Mouse (Mus musculus): ENCODE results near the gene Car9. TPM values are rescaled to one million over a fixed set of nuclear protein-coding genes. Genes with fewer than 3 reads are reported as not detected.
A peak's percentile ranks its signal among the peaks of the same experiment; 100 is the strongest.

Car9 gene
- polyA plus RNA-seq, 1 experiment from 2014 or later, result 0.87 TPM

DNA sequence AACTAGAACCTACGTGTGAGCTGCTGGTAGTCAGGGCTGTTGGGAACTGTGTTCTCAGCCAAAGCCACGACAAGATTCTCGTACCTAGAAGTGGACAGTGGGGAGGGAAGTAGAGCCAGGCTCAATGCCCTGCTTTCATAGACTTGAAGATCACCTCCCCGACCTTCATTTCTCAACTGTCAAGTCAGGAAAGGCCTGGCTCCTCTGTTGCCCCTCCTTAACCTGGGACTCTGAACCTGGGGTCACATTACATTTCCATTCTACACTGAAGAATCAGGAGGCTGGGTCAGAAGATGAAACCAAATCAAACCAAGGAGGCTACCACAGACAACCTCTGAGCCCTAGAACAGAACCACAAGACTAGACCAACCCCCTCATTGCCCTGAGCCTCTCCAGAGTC is 8.8 kb upstream of the Car9 start:
- no peaks in the 10 kb centered on the region; the same call in 1 of the 2 replicates for H3K27me3 ChIP-seq (ENCODE audit: control insufficient read depth, insufficient read depth, low read length)
- no peak for ATAC-seq (replicated peaks; ENCODE audit: low FRiP score)

DNA sequence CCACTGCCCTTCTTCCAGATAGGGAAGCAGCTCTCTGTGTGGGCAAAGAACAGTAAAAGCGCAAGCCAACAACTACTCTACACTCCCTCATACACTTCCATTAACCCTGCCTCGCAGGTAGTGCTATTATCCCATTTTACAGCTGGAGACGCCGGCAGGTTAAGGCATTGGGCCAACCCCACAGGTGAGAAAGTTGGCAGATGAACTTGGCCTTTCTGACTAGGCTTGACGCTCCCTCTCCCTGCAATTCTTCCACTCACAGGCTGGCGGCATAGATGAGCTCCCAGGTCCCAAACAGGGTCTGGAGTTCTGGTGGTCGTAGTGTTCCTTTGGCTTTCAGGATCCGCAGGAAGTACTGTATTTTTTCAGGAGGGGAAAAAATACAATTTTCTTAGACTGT is 7.8 kb upstream of the Car9 start:
- peak overlapping the region; percentile 69 for H3K4me2 ChIP-seq (ENCODE audit: low read depth, low read length, severe bottlenecking)
- 13% methylated on average over 8 of the region's 8 CpGs for WGBS
- H3K9me3 ChIP-seq (ENCODE audit: control insufficient read depth, low read length), result no peaks in the 10 kb centered on the region
- DNase-seq (ENCODE audit: low spot score) (peak; percentile 75), ATAC-seq (replicated peaks; ENCODE audit: low FRiP score) (peak; percentile 38)
- no peak overlapping the region for H3K27ac ChIP-seq (ENCODE audit: low read depth, low read length)
- peaks cover 2% of the 10 kb centered on the region; the same call in 1 of the 2 replicates for H3K36me3 ChIP-seq (ENCODE audit: control insufficient read depth, insufficient read depth, low read length)
- peak overlapping the region; percentile 72 for H3K9ac ChIP-seq (ENCODE audit: low read length)
- H3K4me1 ChIP-seq (replicated peaks; ENCODE audit: control insufficient read depth, insufficient read depth, low read length), result peaks cover 19% of the 10 kb centered on the region; the same call in 1 of the 2 replicates
- H3K4me3 ChIP-seq (ENCODE audit: low read depth, low read length), result peak overlapping the region; percentile 54
- H3K27me3 ChIP-seq (ENCODE audit: control insufficient read depth, insufficient read depth, low read length), result no peaks in the 10 kb centered on the region; the same call in 1 of the 2 replicates

More for the DNA sequence above, 8.8 kb upstream of the Car9 start:
- Histone ChIP-seq H3K36me3 (ENCODE audit: control insufficient read depth, insufficient read depth, low read length) (peaks cover 2% of the 10 kb centered on the region; the same call in 1 of the 2 replicates), H3K27ac (ENCODE audit: low read depth, low read length) (no peak overlapping the region), H3K9me3 (ENCODE audit: control insufficient read depth, low read length) (no peaks in the 10 kb centered on the region), H3K4me2 (ENCODE audit: low read depth, low read length, severe bottlenecking) (peak overlapping the region; percentile 69), H3K9ac (ENCODE audit: low read length) (peak overlapping the region; percentile 72), H3K4me3 (ENCODE audit: low read depth, low read length) (peak overlapping the region; percentile 54; the same call in 1 of the 2 replicates), H3K4me1 (replicated peaks; ENCODE audit: control insufficient read depth, insufficient read depth, low read length) (peaks cover 20% of the 10 kb centered on the region; the same call in 1 of the 2 replicates)
- 85% methylated on average over 4 of the region's 4 CpGs for WGBS
- DNase-seq (ENCODE audit: low spot score), result no peak

DNA sequence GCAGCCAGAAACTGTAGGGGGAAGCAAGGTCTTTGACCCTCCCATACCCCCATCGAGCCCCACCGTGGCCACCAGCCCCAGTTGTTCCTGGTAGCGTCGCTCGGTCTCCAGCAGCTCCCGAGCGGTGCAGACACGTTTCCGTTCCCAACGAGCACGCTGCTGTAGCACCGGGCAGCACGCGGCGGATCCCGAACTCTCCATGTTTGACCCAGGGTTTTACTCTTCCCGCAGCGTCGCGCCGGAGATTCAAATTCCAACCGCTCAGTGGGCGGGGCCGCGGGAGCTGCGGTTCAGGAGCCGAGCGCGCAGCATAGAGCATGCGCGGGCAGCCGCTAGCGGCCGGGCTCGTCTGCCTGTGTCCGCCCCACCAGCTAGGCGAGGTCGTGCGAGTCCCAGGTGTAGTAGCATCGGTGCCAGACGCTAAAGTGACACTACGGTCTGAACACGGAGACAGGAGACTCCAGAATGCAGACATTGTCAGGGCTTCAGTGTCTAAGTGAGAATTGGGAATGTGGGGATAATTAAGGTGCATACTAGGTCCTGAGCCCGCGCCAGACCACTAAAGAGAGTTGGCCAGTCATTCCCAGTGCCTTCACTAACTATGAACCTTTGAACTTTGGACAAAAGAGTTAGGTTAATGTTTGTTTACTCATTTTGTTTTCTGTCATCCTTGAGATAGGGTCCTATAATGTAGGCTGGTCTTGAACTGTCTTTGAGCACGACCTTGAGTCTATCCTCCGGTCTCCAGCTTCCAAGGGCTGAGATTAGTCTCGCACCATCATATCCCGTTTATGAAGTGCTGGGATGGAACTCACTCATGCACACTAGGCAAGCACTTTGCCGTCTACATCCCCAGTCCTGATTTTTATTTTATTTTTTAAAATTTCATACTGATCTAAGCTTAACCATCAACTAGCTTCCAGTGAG is 7.1 kb upstream of the Car9 start, which contains the start of gene Arhgef39:
Gene Arhgef39, minus strand, starts transcription at position 289 of the 927 bp plus-strand sequence.
- peak within 1 kb of the TSS; percentile 72 for H3K9ac ChIP-seq (ENCODE audit: low read length)
- DNase-seq (ENCODE audit: low spot score) (peak; percentile 91), ATAC-seq (replicated peaks; ENCODE audit: low FRiP score) (peak; percentile 91)
- H3K27ac ChIP-seq (ENCODE audit: low read depth, low read length), result no peak within 1 kb of the TSS
- WGBS, result 7% methylated on average over 50 of the region's 50 CpGs
- H3K9me3 ChIP-seq (ENCODE audit: control insufficient read depth, low read length), result no peaks in the 10 kb centered on the region
- peak within 1 kb of the TSS; percentile 54 for H3K4me3 ChIP-seq (ENCODE audit: low read depth, low read length)
- H3K4me2 ChIP-seq (ENCODE audit: low read depth, low read length, severe bottlenecking), result peak within 1 kb of the TSS; percentile 69
- peaks cover 2% of the 10 kb centered on the region; the same call in 1 of the 2 replicates for H3K36me3 ChIP-seq (ENCODE audit: control insufficient read depth, insufficient read depth, low read length)
- H3K27me3 ChIP-seq (ENCODE audit: control insufficient read depth, insufficient read depth, low read length), result no peaks in the 10 kb centered on the region; the same call in 1 of the 2 replicates
- peaks cover 14% of the 10 kb centered on the region; the same call in 1 of the 2 replicates for H3K4me1 ChIP-seq (replicated peaks; ENCODE audit: control insufficient read depth, insufficient read depth, low read length)

DNA sequence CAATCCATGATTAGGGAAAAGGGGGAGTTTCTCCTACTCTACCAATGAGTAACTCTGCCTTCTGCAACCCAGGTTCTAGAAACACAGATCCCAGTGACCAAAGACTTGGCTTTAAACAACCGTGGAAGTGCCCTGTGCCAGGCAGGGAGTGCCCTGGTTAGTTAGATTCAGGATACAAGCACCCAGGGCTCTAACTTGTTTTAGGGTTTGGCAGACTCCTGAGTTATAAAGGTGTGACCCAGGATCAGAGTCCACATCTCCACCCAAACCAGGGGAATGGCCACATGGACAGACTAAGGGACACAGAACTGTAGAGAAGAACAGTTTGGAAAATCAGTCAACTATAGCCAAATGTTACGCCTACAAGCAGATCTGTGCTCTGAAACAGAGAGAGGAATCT is 3.7 kb upstream of the Car9 start:
- DNase-seq (ENCODE audit: low spot score) (no peak), ATAC-seq (replicated peaks; ENCODE audit: low FRiP score) (no peak)
- Histone ChIP-seq H3K27me3 (ENCODE audit: control insufficient read depth, insufficient read depth, low read length) (peaks cover 3% of the 10 kb centered on the region), H3K36me3 (ENCODE audit: control insufficient read depth, insufficient read depth, low read length) (no peaks in the 10 kb centered on the region), H3K4me2 (ENCODE audit: low read depth, low read length, severe bottlenecking) (no peak overlapping the region), H3K9ac (ENCODE audit: low read length) (no peak overlapping the region), H3K27ac (ENCODE audit: low read depth, low read length) (no peak overlapping the region), H3K4me1 (replicated peaks; ENCODE audit: control insufficient read depth, insufficient read depth, low read length) (peaks cover 8% of the 10 kb centered on the region; the same call in 1 of the 2 replicates), H3K9me3 (ENCODE audit: control insufficient read depth, low read length) (no peaks in the 10 kb centered on the region), H3K4me3 (ENCODE audit: low read depth, low read length) (no peak overlapping the region)
- 79% methylated on average over 2 of the region's 2 CpGs for WGBS

DNA sequence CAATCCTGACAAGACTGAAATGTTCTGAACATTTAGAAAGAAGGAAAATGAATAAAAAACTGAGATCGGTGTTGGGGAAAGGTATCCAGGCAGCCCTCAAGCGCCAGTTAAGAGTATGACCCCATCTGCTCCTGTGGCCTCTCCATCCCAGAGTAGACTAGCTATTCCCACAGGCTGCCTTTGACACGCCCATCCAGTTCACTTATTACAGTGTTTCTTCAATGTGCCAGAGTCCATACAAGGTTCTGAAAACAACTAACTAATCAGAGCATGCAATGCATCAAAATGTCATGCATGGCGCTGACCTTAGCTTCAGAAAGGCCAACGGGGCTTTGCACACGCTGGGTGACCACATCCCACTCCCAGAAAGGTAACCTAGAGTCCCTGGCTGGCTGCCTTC is 3.3 kb upstream of the Car9 start:
- Histone ChIP-seq H3K4me1 (replicated peaks; ENCODE audit: control insufficient read depth, insufficient read depth, low read length) (peaks cover 6% of the 10 kb centered on the region; the same call in 1 of the 2 replicates), H3K27me3 (ENCODE audit: control insufficient read depth, insufficient read depth, low read length) (peaks cover 3% of the 10 kb centered on the region), H3K4me3 (ENCODE audit: low read depth, low read length) (no peak overlapping the region), H3K9ac (ENCODE audit: low read length) (no peak overlapping the region), H3K27ac (ENCODE audit: low read depth, low read length) (no peak overlapping the region), H3K9me3 (ENCODE audit: control insufficient read depth, low read length) (no peaks in the 10 kb centered on the region), H3K36me3 (ENCODE audit: control insufficient read depth, insufficient read depth, low read length) (no peaks in the 10 kb centered on the region), H3K4me2 (ENCODE audit: low read depth, low read length, severe bottlenecking) (no peak overlapping the region)
- DNase-seq (ENCODE audit: low spot score) (no peak), ATAC-seq (replicated peaks; ENCODE audit: low FRiP score) (no peak)
- 84% methylated on average over 6 of the region's 6 CpGs for WGBS

DNA sequence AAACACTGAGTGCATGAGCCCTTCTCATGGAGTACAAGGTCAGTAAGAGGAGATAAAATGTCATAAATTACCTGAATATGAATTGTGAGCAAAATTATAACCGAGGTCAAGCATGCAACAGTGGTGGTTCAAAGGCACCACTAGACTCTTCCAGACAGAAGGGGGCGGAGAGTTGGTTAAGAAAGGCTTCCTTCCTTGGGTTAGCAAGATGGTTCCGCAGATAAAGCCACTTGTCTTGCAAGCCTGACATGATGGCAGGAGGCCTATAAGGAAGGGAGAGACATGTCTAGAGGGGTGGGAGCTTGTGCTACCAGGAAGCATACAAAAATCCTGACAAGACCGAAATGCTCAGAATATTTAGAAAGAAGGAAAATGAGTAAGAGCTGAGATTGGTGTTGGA is 2.5 kb upstream of the Car9 start:
- peaks cover 9% of the 10 kb centered on the region; the same call in 1 of the 2 replicates for H3K4me1 ChIP-seq (replicated peaks; ENCODE audit: control insufficient read depth, insufficient read depth, low read length)
- peaks cover 3% of the 10 kb centered on the region for H3K27me3 ChIP-seq (ENCODE audit: control insufficient read depth, insufficient read depth, low read length)
- no peak overlapping the region for H3K27ac ChIP-seq (ENCODE audit: low read depth, low read length)
- whole genome bisulfite sequencing, result 86% methylated on average over 4 of the region's 4 CpGs
- DNase-seq (ENCODE audit: low spot score), result no peak
- ATAC-seq (replicated peaks; ENCODE audit: low FRiP score), result no peak
- no peaks in the 10 kb centered on the region for H3K9me3 ChIP-seq (ENCODE audit: control insufficient read depth, low read length)
- no peaks in the 10 kb centered on the region for H3K36me3 ChIP-seq (ENCODE audit: control insufficient read depth, insufficient read depth, low read length)
- no peak overlapping the region for H3K4me3 ChIP-seq (ENCODE audit: low read depth, low read length)
- H3K4me2 ChIP-seq (ENCODE audit: low read depth, low read length, severe bottlenecking), result no peak overlapping the region
- no peak overlapping the region for H3K9ac ChIP-seq (ENCODE audit: low read length)

DNA sequence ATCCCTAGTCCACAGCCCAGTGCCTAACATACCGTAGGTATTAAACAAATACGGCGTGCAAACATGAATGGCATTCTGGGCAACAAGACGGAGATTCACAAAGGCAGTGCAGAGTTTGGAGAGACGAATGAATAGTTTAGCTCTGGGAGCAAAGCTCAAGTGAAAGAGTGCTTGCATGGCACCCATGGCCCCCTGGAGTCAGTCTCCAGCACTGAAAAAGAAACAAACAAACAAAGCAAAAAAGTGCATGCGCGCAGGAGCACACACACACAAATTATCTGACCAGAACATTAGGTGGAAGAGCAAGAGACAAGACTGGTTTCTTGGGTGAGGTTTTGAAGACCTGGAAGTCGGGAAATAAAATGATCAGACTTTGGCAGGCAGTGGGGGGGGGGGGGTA is 692 bp upstream of the Car9 start:
- Histone ChIP-seq H3K9ac (ENCODE audit: low read length) (no peak overlapping the region), H3K27me3 (ENCODE audit: control insufficient read depth, insufficient read depth, low read length) (peaks cover 3% of the 10 kb centered on the region), H3K4me2 (ENCODE audit: low read depth, low read length, severe bottlenecking) (no peak overlapping the region), H3K9me3 (ENCODE audit: control insufficient read depth, low read length) (no peaks in the 10 kb centered on the region), H3K27ac (ENCODE audit: low read depth, low read length) (no peak overlapping the region), H3K4me3 (ENCODE audit: low read depth, low read length) (no peak overlapping the region), H3K36me3 (ENCODE audit: control insufficient read depth, insufficient read depth, low read length) (no peaks in the 10 kb centered on the region), H3K4me1 (replicated peaks; ENCODE audit: control insufficient read depth, insufficient read depth, low read length) (peaks cover 9% of the 10 kb centered on the region; the same call in 1 of the 2 replicates)
- ATAC-seq (replicated peaks; ENCODE audit: low FRiP score) (no peak), DNase-seq (ENCODE audit: low spot score) (no peak)
- 80% methylated on average over 8 of the region's 8 CpGs for WGBS

DNA sequence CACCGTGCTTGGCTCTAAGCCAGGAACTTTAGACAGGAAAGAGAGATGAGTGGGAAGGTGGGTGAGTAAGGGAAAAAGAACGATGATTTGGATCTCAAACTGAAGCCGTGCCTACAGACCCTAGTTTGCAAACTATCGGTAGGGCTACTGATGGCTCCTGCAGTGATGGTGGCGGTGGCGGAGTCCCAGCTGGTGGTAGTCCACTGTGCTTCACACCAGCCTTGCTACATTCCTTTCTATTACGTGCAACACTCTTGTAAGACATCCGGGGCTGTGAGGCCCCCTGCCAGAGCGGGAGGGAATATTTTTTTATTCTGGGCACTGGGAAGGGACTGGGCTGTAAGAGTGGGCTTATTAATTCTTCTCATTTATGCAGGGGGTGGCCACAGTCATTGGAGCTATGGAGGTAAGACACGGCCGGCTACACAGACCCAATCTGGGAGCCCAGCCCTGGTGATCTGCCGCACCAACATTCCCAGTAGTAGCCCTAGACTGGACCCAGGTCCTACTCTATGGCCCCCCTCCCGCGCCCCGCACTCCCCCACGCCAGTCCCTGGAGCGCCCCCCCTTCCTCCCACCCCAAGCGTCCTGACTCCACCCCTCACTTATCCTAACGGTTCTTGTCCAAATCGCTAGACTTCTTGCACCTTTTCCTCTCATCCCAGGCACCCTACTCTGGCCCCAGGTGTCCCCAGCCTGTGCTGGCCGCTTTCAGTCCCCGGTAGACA is 1.3 kb downstream of the Car9 start:
- no peak for DNase-seq (ENCODE audit: low spot score)
- peaks cover 9% of the 10 kb centered on the region; the same call in 1 of the 2 replicates for H3K4me1 ChIP-seq (replicated peaks; ENCODE audit: control insufficient read depth, insufficient read depth, low read length)

More for the DNA sequence above, 1.3 kb downstream of the Car9 start:
- Histone ChIP-seq H3K27me3 (ENCODE audit: control insufficient read depth, insufficient read depth, low read length) (peaks cover 3% of the 10 kb centered on the region), H3K27ac (ENCODE audit: low read depth, low read length) (no peak overlapping the region), H3K9me3 (ENCODE audit: control insufficient read depth, low read length) (no peaks in the 10 kb centered on the region), H3K4me2 (ENCODE audit: low read depth, low read length, severe bottlenecking) (peak overlapping the region; percentile 69), H3K9ac (ENCODE audit: low read length) (peak overlapping the region; percentile 44), H3K36me3 (ENCODE audit: control insufficient read depth, insufficient read depth, low read length) (no peaks in the 10 kb centered on the region), H3K4me3 (ENCODE audit: low read depth, low read length) (peak overlapping the region; percentile 27)
- ATAC-seq (replicated peaks; ENCODE audit: low FRiP score), result peak; percentile 24; the same call in 1 of the 2 replicates
- WGBS, result 14% methylated on average over 21 of the region's 22 CpGs
